Mouse (Mus musculus): ENCODE data around the gene Tmem117. TPM values are rescaled to one million over a fixed set of nuclear protein-coding genes. Genes with fewer than 3 reads are reported as not detected.

Gene Tmem117
- polyA plus RNA-seq (2015; fragmentation: Nextera tagmentation; extraction: Ambion mirVana): 19.3 and 22.1 TPM in 2 replicates

DNA sequence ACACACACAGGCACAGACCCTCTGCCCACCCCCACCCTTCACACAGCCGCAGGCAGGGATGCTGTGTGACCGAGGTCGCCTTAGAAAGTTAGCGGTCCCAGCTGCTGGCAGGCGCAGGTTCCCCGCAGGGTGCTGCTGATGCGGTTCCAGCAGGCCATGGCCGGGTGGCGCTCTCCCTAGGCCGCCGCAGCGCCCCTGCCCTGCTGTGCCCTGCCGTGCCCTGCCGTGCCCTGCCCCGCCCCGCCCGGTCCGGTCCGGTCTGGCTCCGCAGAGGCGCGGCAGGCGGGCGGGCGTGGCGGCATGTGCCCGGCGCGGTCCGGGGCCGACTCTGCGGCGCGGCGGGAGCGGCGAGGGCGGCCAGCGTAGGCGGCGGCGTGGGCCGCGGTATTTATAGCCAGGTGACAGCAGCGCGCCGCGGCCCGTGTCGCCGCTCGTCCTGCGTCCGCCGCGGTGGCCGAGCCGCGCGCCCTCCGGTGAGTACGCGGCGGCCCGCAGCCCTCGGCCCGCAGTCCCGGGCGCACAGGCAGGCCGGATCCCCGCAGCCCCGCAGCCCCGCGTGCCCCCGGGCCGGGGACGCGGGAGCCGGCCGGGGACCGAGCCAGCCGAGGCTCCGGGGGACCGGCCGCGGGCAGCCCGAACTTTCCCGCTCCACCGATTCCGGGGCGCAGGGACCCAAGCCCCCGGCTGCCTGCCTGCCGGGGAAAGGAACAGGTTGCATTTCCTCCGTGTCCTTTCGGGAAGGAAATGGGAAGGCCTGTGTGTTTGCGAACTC, at the start of gene Tmem117:
Gene Tmem117 (plus strand): TSS at position 403 of the 772 bp plus-strand sequence.
- H3K36me3 ChIP-seq: no peaks in the 10 kb centered on the region
- H3K9me3 ChIP-seq (replicated peaks): no peaks in the 10 kb centered on the region
- peak within 1 kb of the TSS; percentile 71 for H3K4me3 ChIP-seq (replicated peaks)
- peak within 1 kb of the TSS; percentile 95 for H3K4me2 ChIP-seq
- H3K9ac ChIP-seq (replicated peaks): peak within 1 kb of the TSS; percentile 88
- ATAC-seq (ENCODE audit: low FRiP score): peak; percentile 87
- H3K27ac ChIP-seq (replicated peaks): peak within 1 kb of the TSS; percentile 75
- peaks cover 3% of the 10 kb centered on the region; the same call in 1 of the 2 replicates for H3K4me1 ChIP-seq
- H3K27me3 ChIP-seq (replicated peaks): no peaks in the 10 kb centered on the region
- WGBS: under 1% methylated on average over 69 of the region's 96 CpGs

DNA sequence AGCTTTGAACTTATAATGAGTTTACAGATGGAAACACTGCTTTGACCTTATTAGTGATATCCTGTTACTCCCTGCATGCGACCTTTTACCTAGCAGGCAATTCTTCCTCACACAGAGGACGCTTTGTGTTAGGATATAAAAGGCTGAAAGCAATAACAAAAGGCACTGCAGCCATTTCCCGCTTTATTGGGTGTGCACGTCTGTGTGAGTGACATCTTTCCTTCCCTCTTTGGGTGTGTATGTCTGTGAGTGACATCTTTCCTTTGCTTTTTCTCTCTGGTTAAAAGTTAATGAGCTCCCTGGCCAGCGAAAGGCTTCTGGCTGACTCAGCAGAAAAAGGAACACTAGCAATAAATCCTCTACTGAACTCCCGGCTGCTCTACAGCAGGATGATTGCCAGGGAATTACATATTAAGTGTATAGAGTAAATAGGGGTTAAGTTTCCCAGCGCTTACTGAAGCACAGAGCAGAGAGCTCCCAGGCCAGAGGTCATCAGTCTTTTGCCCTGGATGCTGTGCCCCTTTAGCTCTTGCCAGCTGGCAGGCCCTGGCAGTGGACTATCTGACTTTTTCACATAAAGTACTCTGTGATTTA, 46.9 kb upstream of the Tmem117 start:
- H3K4me3 ChIP-seq (replicated peaks): no peak overlapping the region
- H3K4me2 ChIP-seq: no peak overlapping the region
- H3K27me3 ChIP-seq (replicated peaks): no peaks in the 10 kb centered on the region
- H3K27ac ChIP-seq (replicated peaks): no peak overlapping the region
- no peak for ATAC-seq (ENCODE audit: low FRiP score)
- no peak overlapping the region for H3K9ac ChIP-seq (replicated peaks)
- WGBS: 16% methylated on average over 7 of the region's 7 CpGs
- peaks cover 70% of the 10 kb centered on the region for H3K36me3 ChIP-seq
- H3K9me3 ChIP-seq (replicated peaks): no peaks in the 10 kb centered on the region
- H3K4me1 ChIP-seq: no peaks in the 10 kb centered on the region

- 86% methylated on average over 10 of the region's 10 CpGs for WGBS
- Histone ChIP-seq H3K27me3 (replicated peaks) (no peaks in the 10 kb centered on the region), H3K4me1 (peaks cover 5% of the 10 kb centered on the region), H3K4me2 (no peak overlapping the region), H3K9me3 (replicated peaks) (no peaks in the 10 kb centered on the region), H3K27ac (replicated peaks) (no peak overlapping the region), H3K4me3 (replicated peaks) (no peak overlapping the region), H3K9ac (replicated peaks) (no peak overlapping the region), H3K36me3 (peaks cover 68% of the 10 kb centered on the region)
- ATAC-seq (ENCODE audit: low FRiP score): no peak
Observed at GRCm38 (mm10) chr15:94583153-94583552, 45.9 kb upstream of the Tmem117 start.

DNA sequence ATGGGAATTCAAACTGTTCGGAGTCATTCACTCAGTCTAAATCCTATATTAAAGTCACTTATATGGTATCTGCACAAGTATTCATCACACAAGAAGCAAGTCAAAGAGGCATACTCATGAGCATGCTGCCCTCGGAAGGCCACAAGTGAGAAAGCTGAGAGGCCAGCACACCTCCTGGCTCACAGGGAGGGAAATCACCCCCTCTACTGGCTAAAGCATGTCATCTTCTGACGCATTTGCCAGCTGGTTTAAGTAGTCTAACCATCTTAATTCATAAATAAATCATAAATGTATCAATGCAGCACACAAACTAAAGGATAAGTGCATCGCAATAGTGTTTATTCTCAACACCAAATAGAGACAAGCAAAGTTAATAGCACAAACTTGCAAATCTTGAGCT, 44.3 kb upstream of the Tmem117 start:
- Histone ChIP-seq H3K27me3 (replicated peaks) (no peaks in the 10 kb centered on the region), H3K27ac (replicated peaks) (no peak overlapping the region), H3K9ac (replicated peaks) (no peak overlapping the region), H3K4me2 (no peak overlapping the region), H3K4me3 (replicated peaks) (no peak overlapping the region), H3K9me3 (replicated peaks) (no peaks in the 10 kb centered on the region), H3K4me1 (peaks cover 14% of the 10 kb centered on the region), H3K36me3 (peaks cover 59% of the 10 kb centered on the region)
- WGBS: 84% methylated on average over 4 of the region's 4 CpGs
- no peak for ATAC-seq (ENCODE audit: low FRiP score)

GRCm38 (mm10) chr15:94587826-94588715, 41.0 kb upstream of the Tmem117 start:
- no peak overlapping the region for H3K4me3 ChIP-seq (replicated peaks)
- 87% methylated on average over 9 of the region's 9 CpGs for WGBS

GRCm38 (mm10) chr15:94589219-94590075, 39.6 kb upstream of the Tmem117 start, which contains the start of gene Twf1:
Gene Twf1 (minus strand): TSS chr15:94589889.
- peak; percentile 99 for ATAC-seq (ENCODE audit: low FRiP score)

More at GRCm38 (mm10) chr15:94587826-94588715, 41.0 kb upstream of the Tmem117 start:
- H3K9me3 ChIP-seq (replicated peaks): no peaks in the 10 kb centered on the region
- no peaks in the 10 kb centered on the region for H3K27me3 ChIP-seq (replicated peaks)
- H3K9ac ChIP-seq (replicated peaks): no peak overlapping the region
- peak overlapping the region; percentile 77 for H3K4me2 ChIP-seq
- peaks cover 31% of the 10 kb centered on the region for H3K36me3 ChIP-seq
- peaks cover 18% of the 10 kb centered on the region for H3K4me1 ChIP-seq
- no peak for ATAC-seq (ENCODE audit: low FRiP score)
- no peak overlapping the region for H3K27ac ChIP-seq (replicated peaks)

DNA sequence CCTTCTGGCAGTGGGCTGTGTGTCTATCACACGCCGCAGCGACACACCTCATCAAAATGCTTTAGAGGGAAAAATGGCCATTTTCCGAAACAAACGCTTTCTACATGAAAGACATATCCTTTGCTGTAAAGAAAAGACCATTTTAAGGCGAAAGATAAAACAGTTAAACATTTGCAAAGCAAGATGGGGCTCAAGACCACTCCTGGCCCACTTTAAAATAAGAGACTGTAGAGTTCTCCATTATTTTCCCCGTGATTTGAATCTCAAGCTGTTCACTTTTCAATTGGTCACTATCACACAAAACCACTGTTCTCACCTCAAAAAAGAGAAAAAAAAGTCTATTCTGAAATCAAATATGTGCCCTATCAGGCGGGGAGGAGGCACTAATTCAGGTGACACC, 38.9 kb upstream of the Tmem117 start:
- ATAC-seq (ENCODE audit: low FRiP score): peak; percentile 56
- no peaks in the 10 kb centered on the region for H3K9me3 ChIP-seq (replicated peaks)
- H3K4me3 ChIP-seq (replicated peaks): peak overlapping the region; percentile 92
- peak overlapping the region; percentile 36 for H3K9ac ChIP-seq (replicated peaks)
- H3K36me3 ChIP-seq: peaks cover 10% of the 10 kb centered on the region; the same call in 1 of the 2 replicates
- peaks cover 18% of the 10 kb centered on the region for H3K4me1 ChIP-seq
- H3K27ac ChIP-seq (replicated peaks): peak overlapping the region; percentile 56; the same call in 1 of the 2 replicates
- H3K4me2 ChIP-seq: peak overlapping the region; percentile 77
- H3K27me3 ChIP-seq (replicated peaks): no peaks in the 10 kb centered on the region
- 15% methylated on average over 8 of the region's 8 CpGs for WGBS

More at GRCm38 (mm10) chr15:94589219-94590075, 39.6 kb upstream of the Tmem117 start, which contains the start of gene Twf1:
- H3K9me3 ChIP-seq (replicated peaks): no peaks in the 10 kb centered on the region
- WGBS: under 1% methylated on average over 65 of the region's 70 CpGs
- peaks cover 17% of the 10 kb centered on the region for H3K36me3 ChIP-seq
- no peaks in the 10 kb centered on the region for H3K27me3 ChIP-seq (replicated peaks)
- H3K4me2 ChIP-seq: peak within 1 kb of the TSS; percentile 77
- peak within 1 kb of the TSS; percentile 89 for H3K27ac ChIP-seq (replicated peaks)
- peaks cover 18% of the 10 kb centered on the region for H3K4me1 ChIP-seq
- peak within 1 kb of the TSS; percentile 97 for H3K9ac ChIP-seq (replicated peaks)
- peak within 1 kb of the TSS; percentile 92 for H3K4me3 ChIP-seq (replicated peaks)

DNA sequence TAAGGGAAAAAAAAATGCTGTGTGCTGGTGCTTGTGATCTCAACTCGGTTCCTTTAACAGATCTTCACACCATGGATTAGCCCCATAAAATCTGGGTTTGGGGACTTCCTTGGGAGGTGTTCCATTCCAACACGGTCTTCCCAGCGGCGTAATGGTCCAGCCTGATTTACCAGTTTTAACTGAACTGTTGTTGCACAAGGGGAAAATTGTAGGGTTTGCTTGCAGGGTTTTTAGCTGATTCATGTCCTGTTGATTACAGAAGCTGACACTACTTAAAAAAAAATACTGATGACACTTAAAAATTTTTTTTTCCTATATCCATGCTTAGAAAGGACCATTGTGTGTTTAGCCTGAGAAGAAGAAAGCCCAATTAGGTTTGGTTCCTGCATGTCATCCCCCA, 37.7 kb upstream of the Tmem117 start:
- Histone ChIP-seq H3K9me3 (replicated peaks) (no peaks in the 10 kb centered on the region), H3K27ac (replicated peaks) (no peak overlapping the region), H3K4me2 (no peak overlapping the region), H3K27me3 (replicated peaks) (no peaks in the 10 kb centered on the region), H3K4me1 (peaks cover 18% of the 10 kb centered on the region), H3K4me3 (replicated peaks) (no peak overlapping the region), H3K9ac (replicated peaks) (no peak overlapping the region), H3K36me3 (0 out of 2 replicates have a peak, but pooled peaks cover under 1% of the 10 kb centered on the region)
- ATAC-seq (ENCODE audit: low FRiP score): no peak
- WGBS: 73% methylated on average over 4 of the region's 4 CpGs

- H3K4me3 ChIP-seq (replicated peaks): no peak overlapping the region
- no peak overlapping the region for H3K27ac ChIP-seq (replicated peaks)
- H3K9ac ChIP-seq (replicated peaks): no peak overlapping the region
- 81% methylated on average over 1 of the region's 1 CpGs for WGBS
- ATAC-seq (ENCODE audit: low FRiP score): no peak
- H3K9me3 ChIP-seq (replicated peaks): no peaks in the 10 kb centered on the region
- no peaks in the 10 kb centered on the region for H3K27me3 ChIP-seq (replicated peaks)
- no peaks in the 10 kb centered on the region for H3K36me3 ChIP-seq
- H3K4me2 ChIP-seq: no peak overlapping the region
- H3K4me1 ChIP-seq: peaks cover 8% of the 10 kb centered on the region
Observed at GRCm38 (mm10) chr15:94593586-94593985, 35.4 kb upstream of the Tmem117 start.

DNA sequence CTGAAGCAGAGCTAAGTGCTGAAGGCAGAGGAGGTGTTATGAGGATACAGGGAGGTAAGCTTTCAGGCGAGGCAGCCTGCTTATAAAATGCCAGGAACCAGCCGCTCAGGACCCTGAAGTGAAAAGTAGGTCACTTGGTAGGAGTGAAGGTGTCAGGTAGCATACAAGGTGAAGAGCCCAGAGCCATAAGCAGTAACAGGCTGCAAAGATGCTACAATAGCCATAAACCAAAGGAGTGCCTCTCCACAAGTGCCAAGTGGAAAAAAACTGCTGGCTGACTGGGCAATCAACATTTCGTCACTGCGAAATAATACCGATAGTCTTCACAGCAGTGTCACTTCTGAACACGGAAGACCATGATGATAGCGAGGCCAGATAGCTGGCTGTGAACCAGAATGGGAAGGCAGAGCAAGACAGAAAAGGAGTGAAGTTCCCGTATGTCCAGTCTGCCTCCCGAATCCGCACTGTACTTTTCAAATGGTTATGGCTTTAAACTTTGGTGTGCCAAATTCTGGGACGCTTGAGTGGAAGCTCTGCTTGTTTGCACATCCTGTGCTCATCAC, 28.8 kb upstream of the Tmem117 start:
- H3K9me3 ChIP-seq (replicated peaks): no peaks in the 10 kb centered on the region
- H3K36me3 ChIP-seq: no peaks in the 10 kb centered on the region
- H3K4me2 ChIP-seq: no peak overlapping the region
- ATAC-seq (ENCODE audit: low FRiP score): no peak
- H3K4me1 ChIP-seq: no peaks in the 10 kb centered on the region
- no peak overlapping the region for H3K27ac ChIP-seq (replicated peaks)
- H3K4me3 ChIP-seq (replicated peaks): no peak overlapping the region
- no peak overlapping the region for H3K9ac ChIP-seq (replicated peaks)
- 74% methylated on average over 11 of the region's 11 CpGs for WGBS
- H3K27me3 ChIP-seq (replicated peaks): no peaks in the 10 kb centered on the region
